Mouse (Mus musculus) spleen, postnatal 14 days (tissue): ENCODE data around the gene Lrrc19.

Experiments
- DNase-seq, 2 experiments: peaks; one replicate each; pipeline ENCODE4 v3.0.0; 2021 to 2022; ENCODE audit warnings: low spot score in 2 of 2

The Lrrc19 gene

GRCm38 (mm10) chr4:94591765-94592381, 58.1 kb downstream of the Lrrc19 start:
- no peak for DNase-seq
